Mouse (Mus musculus): ENCODE measurements around the gene Dusp28. TPM values are rescaled to one million over a fixed set of nuclear protein-coding genes. Genes with fewer than 3 reads are reported as not detected.
A peak's percentile ranks its signal among the peaks of the same experiment; 100 is the strongest.

The Dusp28 gene
- polyA plus RNA-seq, 1 experiment from 2014 or later: 17.5 TPM

DNA sequence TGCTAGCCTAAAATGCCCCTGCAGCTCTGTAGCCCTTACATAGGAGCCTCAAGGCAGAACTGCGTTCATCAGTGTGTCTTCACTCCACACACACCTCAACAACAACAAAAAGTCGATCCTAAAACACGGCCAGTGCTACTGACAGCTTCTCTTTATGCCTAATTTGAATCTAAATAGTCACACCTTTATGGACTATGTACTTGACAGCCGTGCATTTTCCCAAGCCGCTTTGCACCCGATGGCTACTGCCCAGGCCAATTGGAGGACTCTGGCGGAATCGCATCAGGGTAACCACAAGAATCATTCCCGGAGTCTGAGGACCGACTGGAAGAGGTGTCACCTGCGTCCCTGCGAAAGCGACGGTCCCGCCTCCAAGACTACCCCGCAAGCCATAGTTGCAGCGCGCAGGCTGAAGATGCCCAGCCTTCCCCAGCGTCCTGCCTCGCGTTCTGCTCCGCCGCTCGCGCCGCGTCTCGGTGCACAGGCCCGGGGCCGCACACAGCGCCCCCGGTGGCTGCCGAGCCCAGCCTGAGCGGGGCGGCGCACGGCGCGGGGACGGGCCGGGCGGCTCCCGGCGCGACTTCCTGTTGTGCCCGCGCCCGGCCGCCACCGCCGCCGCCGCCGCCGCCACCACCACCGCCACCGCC is 3.6 kb downstream of the Dusp28 start, which contains the start of gene Rnpepl1:
Gene Rnpepl1 (plus strand): TSS at position 545 of the 647 bp plus-strand sequence.
- H3K9me3 ChIP-seq (replicated peaks): no peaks in the 10 kb centered on the region
- H3K4me3 ChIP-seq: peak within 1 kb of the TSS; percentile 84
- H3K4me2 ChIP-seq: peak within 1 kb of the TSS; percentile 80
- H3K27ac ChIP-seq: peak within 1 kb of the TSS; percentile 92
- WGBS: under 1% methylated on average over 46 of the region's 57 CpGs
- H3K27me3 ChIP-seq: 0 out of 2 replicates have a peak, but pooled peaks cover 4% of the 10 kb centered on the region
- peak within 1 kb of the TSS; percentile 92 for H3K9ac ChIP-seq
- ATAC-seq: peak; percentile 84
- peaks cover 53% of the 10 kb centered on the region for H3K4me1 ChIP-seq
- H3K36me3 ChIP-seq (ENCODE audit: poor library complexity, severe bottlenecking): peaks cover 18% of the 10 kb centered on the region

DNA sequence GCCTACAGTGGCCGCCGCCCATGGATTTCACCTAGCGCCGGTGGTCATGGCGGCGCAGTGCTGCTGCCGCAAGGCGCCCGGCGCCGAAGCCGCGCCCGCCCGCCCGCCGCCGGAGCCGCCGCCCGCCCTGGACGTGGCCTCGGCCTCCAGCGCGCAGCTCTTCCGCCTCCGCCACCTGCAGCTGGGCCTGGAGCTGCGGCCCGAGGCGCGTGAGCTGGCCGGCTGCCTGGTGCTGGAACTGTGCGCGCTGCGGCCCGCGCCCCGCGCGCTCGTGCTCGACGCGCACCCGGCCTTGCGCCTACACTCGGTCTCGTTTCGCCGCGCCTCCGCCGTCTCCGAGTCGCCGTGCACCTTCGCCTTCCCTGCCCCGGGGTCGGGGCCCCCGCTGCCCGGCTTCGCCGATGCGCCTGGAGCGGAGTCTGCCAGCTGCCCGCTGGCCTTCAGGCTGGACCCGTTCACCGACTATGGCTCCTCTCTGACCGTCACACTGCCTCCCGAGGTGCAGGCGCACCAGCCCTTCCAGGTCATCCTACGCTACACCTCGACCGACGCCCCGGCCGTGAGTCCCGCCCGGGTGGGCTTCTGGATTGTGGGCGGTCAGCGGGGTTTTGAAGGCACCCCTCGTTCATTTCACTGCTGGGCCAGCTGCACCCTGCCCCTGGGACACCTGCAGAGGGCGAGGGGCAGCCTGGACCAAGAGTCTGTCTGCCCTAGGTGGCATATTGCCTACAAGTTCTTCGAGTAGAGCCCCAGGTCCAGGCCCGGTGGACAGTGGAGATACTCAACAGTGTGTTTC is 4.3 kb downstream of the Dusp28 start:
- peak overlapping the region; percentile 92 for H3K9ac ChIP-seq
- peak overlapping the region; percentile 80 for H3K4me2 ChIP-seq
- 0 out of 2 replicates have a peak, but pooled peaks cover 4% of the 10 kb centered on the region for H3K27me3 ChIP-seq
- no peaks in the 10 kb centered on the region for H3K9me3 ChIP-seq (replicated peaks)
- H3K4me3 ChIP-seq: peak overlapping the region; percentile 84
- peaks cover 25% of the 10 kb centered on the region for H3K36me3 ChIP-seq (ENCODE audit: poor library complexity, severe bottlenecking)
- peaks cover 53% of the 10 kb centered on the region for H3K4me1 ChIP-seq
- peak overlapping the region; percentile 92 for H3K27ac ChIP-seq
- peak; percentile 36 for ATAC-seq
- WGBS: under 1% methylated on average over 52 of the region's 85 CpGs

DNA sequence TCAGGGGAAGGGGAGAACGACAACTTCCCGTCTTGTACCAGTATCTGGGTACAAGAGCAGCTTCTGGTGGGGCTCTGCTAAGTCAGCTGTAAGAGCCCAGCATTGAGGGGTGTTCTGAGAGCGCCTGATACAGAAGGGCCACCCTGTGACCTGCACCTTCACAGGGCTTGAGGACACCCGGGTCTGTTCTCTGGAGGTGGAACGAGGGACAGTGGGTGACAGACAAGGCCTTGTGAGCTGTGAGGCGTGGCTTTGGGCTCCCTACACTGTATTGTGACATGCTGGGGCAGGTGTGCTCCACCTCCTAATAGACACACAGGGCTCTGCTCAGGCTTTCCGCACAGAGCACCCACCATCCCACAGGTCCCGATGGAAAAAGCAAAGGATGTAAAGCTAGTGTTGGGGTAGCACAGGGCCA is 4.9 kb downstream of the Dusp28 start:
- Histone ChIP-seq H3K27me3 (0 out of 2 replicates have a peak, but pooled peaks cover 4% of the 10 kb centered on the region), H3K4me2 (peak overlapping the region; percentile 80), H3K4me1 (peaks cover 47% of the 10 kb centered on the region), H3K36me3 (ENCODE audit: poor library complexity, severe bottlenecking) (peaks cover 31% of the 10 kb centered on the region), H3K27ac (peak overlapping the region; percentile 92), H3K9me3 (replicated peaks) (no peaks in the 10 kb centered on the region), H3K4me3 (peak overlapping the region; percentile 84), H3K9ac (peak overlapping the region; percentile 92)
- WGBS: 35% methylated on average over 8 of the region's 8 CpGs
- ATAC-seq: no peak

DNA sequence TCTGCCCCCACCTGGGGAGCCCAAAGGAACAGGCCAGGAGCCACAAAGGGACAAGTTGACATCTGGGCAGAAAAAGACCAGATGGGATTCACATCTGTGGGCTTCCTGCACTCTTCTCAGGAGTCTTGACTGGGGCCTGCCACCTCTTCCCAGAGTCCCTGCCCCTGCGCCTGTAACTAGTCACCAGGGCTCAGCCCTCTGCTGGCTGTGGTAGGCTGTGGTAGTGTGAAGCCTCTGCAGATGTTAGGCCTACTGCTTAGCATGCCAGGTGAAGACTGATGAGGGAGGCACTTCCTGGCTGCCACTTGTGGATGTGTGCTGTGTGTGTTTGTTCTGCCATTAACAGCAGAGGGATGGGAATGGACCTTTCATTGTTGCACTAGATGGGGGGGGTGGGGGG is 5.5 kb downstream of the Dusp28 start:
- 52% methylated on average over 1 of the region's 1 CpGs for WGBS
- no peak overlapping the region for H3K27ac ChIP-seq

DNA sequence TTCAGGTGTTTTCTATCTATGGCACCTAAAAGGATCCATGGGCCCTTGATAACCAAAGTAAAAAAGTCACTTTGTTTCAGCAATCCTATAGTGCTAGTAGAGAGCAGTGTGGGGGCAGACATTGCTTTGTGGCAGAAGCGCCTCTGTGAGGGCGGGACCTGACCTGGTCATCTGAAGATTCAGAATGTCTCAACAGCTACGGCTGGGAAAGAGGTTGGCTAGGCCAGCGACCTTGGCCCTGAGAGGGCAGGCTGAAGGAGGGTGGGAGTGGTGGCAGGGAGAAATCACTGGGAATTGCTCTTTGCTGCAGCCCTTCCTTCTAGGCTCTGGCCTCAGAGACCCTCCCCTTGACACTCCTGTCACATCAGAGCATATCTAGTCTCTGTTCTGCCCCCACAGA is 7.5 kb downstream of the Dusp28 start:
- 80% methylated on average over 4 of the region's 4 CpGs for WGBS
- ATAC-seq: no peak

More for the DNA sequence above, 5.5 kb downstream of the Dusp28 start:
- peaks cover 45% of the 10 kb centered on the region for H3K4me1 ChIP-seq
- H3K4me3 ChIP-seq: peak overlapping the region; percentile 84
- peaks cover 37% of the 10 kb centered on the region for H3K36me3 ChIP-seq (ENCODE audit: poor library complexity, severe bottlenecking)
- H3K9me3 ChIP-seq (replicated peaks): no peaks in the 10 kb centered on the region
- 0 out of 2 replicates have a peak, but pooled peaks cover 4% of the 10 kb centered on the region for H3K27me3 ChIP-seq
- no peak for ATAC-seq
- peak overlapping the region; percentile 80 for H3K4me2 ChIP-seq
- H3K9ac ChIP-seq: peak overlapping the region; percentile 92

DNA sequence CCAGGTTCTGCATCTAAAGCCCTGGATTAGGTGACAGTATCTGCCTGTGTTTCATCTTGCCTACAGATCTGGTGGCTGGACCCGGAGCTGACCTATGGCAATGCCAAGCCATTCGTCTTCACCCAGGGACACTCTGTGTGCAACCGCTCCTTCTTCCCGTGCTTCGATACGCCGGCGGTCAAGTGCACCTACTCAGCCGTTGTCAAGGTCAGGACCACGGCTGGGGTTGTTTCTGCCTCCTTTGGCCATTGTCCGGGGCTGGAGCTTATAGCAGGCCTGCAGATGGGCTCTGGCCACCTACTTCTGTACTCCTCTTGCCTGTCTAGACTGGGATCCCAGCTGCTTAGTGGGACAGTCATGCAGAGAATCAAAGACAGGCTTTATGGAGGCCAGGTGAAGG is 8.2 kb downstream of the Dusp28 start:
- H3K9me3 ChIP-seq (replicated peaks): no peaks in the 10 kb centered on the region
- no peak overlapping the region for H3K4me3 ChIP-seq
- no peak overlapping the region for H3K4me2 ChIP-seq
- 97% methylated on average over 11 of the region's 11 CpGs for whole genome bisulfite sequencing
- H3K36me3 ChIP-seq (ENCODE audit: poor library complexity, severe bottlenecking): peaks cover 64% of the 10 kb centered on the region
- ATAC-seq: no peak
- H3K27ac ChIP-seq: no peak overlapping the region
- peaks cover 24% of the 10 kb centered on the region for H3K4me1 ChIP-seq
- H3K27me3 ChIP-seq: no peaks in the 10 kb centered on the region
- no peak overlapping the region for H3K9ac ChIP-seq

More for the DNA sequence above, 7.5 kb downstream of the Dusp28 start:
- H3K4me3 ChIP-seq: no peak overlapping the region
- no peak overlapping the region for H3K27ac ChIP-seq
- 0 out of 2 replicates have a peak, but pooled peaks cover 2% of the 10 kb centered on the region for H3K27me3 ChIP-seq
- no peak overlapping the region for H3K4me2 ChIP-seq
- H3K9me3 ChIP-seq (replicated peaks): no peaks in the 10 kb centered on the region
- peaks cover 31% of the 10 kb centered on the region for H3K4me1 ChIP-seq
- H3K9ac ChIP-seq: no peak overlapping the region
- peaks cover 56% of the 10 kb centered on the region for H3K36me3 ChIP-seq (ENCODE audit: poor library complexity, severe bottlenecking)

DNA sequence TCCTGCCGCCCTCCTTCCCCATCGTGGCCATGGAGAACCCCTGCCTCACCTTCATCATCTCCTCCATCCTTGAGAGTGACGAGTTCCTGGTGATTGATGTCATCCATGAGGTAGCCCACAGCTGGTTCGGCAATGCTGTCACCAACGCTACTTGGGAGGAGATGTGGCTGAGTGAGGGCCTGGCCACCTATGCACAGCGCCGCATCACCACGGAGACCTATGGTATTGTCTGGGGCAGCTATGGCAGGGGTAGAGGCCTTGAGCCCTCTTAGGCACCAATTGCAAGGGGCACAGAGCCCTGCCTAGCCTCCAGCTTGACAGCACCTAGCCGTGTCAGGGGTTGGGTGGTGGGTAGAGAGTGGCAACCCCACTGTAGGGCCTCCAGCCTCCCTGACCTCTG is 9.9 kb downstream of the Dusp28 start:
- Histone ChIP-seq H3K9me3 (replicated peaks) (no peaks in the 10 kb centered on the region), H3K4me1 (peaks cover 15% of the 10 kb centered on the region), H3K27ac (no peak overlapping the region), H3K4me2 (no peak overlapping the region), H3K4me3 (no peak overlapping the region), H3K27me3 (no peaks in the 10 kb centered on the region), H3K36me3 (ENCODE audit: poor library complexity, severe bottlenecking) (peaks cover 79% of the 10 kb centered on the region), H3K9ac (no peak overlapping the region)
- WGBS: 96% methylated on average over 9 of the region's 9 CpGs
- no peak for ATAC-seq

DNA sequence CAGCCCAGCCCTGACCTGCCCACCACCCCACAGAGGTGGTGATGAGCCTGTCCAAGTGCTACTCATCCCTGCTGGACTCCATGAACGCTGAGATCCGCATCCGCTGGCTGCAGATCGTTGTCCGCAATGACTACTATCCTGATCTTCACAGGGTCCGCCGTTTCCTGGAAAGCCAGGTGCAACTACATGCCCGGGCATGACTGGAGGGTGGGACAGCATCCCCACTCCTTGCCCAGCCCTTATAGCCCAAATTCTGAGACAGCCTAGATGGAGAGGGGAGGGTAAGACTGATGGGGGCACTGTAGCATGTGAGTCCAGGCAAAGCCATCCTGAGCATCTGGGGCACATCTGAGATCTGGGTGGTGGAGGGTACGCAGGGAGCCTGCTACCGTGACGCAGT is 12.4 kb downstream of the Dusp28 start:
- Histone ChIP-seq H3K36me3 (ENCODE audit: poor library complexity, severe bottlenecking) (peaks cover 73% of the 10 kb centered on the region), H3K9me3 (replicated peaks) (no peaks in the 10 kb centered on the region), H3K4me2 (no peak overlapping the region), H3K4me1 (no peaks in the 10 kb centered on the region), H3K27ac (no peak overlapping the region), H3K9ac (no peak overlapping the region), H3K4me3 (no peak overlapping the region), H3K27me3 (no peaks in the 10 kb centered on the region)
- WGBS: 97% methylated on average over 11 of the region's 11 CpGs
- no peak for ATAC-seq

DNA sequence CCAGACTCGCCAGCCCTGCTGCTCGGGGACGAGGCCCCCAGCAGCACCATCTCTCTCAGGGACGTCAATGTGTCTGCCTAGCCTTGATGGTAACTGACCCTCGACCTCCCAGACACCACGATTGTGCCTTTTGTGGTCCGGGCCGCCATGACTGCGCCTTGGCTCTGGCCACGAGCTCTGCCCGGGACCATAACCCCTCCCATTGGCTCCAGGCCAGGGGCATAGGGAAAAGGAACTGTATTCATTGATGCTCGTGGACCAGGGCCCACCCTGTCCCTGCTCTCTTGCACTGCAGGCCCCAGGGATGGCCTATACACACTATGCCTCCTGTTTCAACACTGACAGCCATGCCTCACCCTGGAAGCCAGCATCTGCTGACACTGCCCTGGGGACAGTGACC is 13.0 kb downstream of the Dusp28 start:
- 78% methylated on average over 12 of the region's 12 CpGs for WGBS
- Histone ChIP-seq H3K36me3 (ENCODE audit: poor library complexity, severe bottlenecking) (peaks cover 67% of the 10 kb centered on the region), H3K4me1 (no peaks in the 10 kb centered on the region), H3K9ac (no peak overlapping the region), H3K27me3 (0 out of 2 replicates have a peak, but pooled peaks cover 2% of the 10 kb centered on the region), H3K27ac (no peak overlapping the region), H3K4me3 (no peak overlapping the region), H3K9me3 (replicated peaks) (no peaks in the 10 kb centered on the region), H3K4me2 (no peak overlapping the region)
- no peak for ATAC-seq

DNA sequence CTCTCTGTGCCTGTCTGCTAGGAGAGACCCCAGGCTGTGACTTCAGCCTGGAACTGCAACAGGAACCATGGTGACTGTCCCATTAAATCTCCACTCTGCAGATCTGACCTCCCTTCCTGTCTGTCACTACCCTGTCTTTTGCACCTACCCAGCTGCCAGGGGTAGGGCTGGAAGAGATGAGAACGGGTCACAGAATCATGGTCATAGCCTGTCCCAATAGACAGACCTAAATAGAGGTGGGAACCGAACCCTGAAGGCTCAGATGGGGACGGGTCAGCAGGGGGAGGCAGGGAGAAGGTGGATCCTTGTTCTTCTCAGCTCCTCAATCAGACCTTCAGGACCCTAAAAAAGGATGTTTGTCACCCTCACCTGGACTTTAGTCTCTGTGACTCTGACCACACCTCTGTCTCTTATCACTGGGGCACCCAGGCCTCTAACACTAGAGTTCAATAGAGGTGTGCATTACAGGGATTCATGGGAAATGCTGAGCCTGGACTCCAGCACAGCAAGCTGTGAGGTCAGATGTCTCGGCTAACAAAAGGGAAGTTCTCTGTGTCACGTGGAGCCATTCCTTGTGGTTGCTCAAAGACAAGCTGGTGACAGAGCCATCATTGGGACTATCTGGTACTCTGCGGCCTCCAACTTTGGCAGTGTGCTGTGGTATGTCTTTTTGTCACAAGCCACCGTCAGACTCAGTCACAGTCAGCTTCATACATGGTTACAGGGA is 13.9 kb downstream of the Dusp28 start:
- Histone ChIP-seq H3K9me3 (replicated peaks) (no peaks in the 10 kb centered on the region), H3K27ac (no peak overlapping the region), H3K27me3 (0 out of 2 replicates have a peak, but pooled peaks cover 2% of the 10 kb centered on the region), H3K4me3 (no peak overlapping the region), H3K4me1 (no peaks in the 10 kb centered on the region), H3K4me2 (no peak overlapping the region), H3K36me3 (ENCODE audit: poor library complexity, severe bottlenecking) (peaks cover 59% of the 10 kb centered on the region), H3K9ac (no peak overlapping the region)
- no peak for ATAC-seq
- WGBS: 88% methylated on average over 7 of the region's 7 CpGs

DNA sequence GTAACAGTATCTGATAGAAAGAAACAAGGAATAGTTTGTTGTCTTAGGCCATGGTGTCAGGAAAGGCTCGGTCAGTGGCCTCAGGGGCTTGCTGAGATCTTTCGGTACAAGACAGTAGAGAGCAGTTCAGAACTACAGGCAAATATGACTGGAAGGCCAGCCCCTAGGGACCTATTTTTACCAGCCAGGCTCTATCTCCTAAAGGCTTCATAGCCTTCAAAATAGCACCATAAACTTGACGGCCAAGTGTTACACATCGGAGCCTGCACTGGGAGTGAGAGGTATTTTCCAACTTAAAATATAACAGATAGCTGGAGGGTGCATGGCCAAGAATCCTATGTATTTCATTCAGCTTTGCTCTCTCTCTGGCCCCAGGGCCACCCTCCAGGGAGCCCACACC is 14.7 kb downstream of the Dusp28 start:
- H3K4me2 ChIP-seq: no peak overlapping the region
- 96% methylated on average over 4 of the region's 4 CpGs for WGBS
- 0 out of 2 replicates have a peak, but pooled peaks cover 2% of the 10 kb centered on the region for H3K27me3 ChIP-seq
- peaks cover 50% of the 10 kb centered on the region for H3K36me3 ChIP-seq (ENCODE audit: poor library complexity, severe bottlenecking)
- ATAC-seq: no peak
- no peaks in the 10 kb centered on the region for H3K9me3 ChIP-seq (replicated peaks)
- H3K4me1 ChIP-seq: no peaks in the 10 kb centered on the region
- H3K27ac ChIP-seq: no peak overlapping the region
- no peak overlapping the region for H3K4me3 ChIP-seq
- H3K9ac ChIP-seq: no peak overlapping the region
